Mouse (Mus musculus) heart, embryonic 11.5 days (tissue): ENCODE measurements around the gene Bcl2l15. TPM values are rescaled to one million over a fixed set of nuclear protein-coding genes. Genes with fewer than 3 reads are reported as not detected.
"Not testable (repeated sequence)": the region's sequence is repeated elsewhere in the genome, so short reads cannot be mapped to it uniquely, and the experiment has no call there.

Experiments used
- ATAC-seq: fragments of 200-750 bp; cut with Nextera tagmentation; replicated peaks from 2 replicates; pipeline ENCODE4 v1.8.0; 2017; ENCODE audit warnings: moderate library complexity; ENCODE audit not compliant: insufficient number of reproducible peaks, low FRiP score, low TSS enrichment
- H3K27ac ChIP-seq: fragments of 300-500 bp; sonication (generic); 2 replicates; pipeline ENCODE4 v1.5.1; 2014; ENCODE audit warnings: mild to moderate bottlenecking, low read depth, low read length
- H3K27me3 ChIP-seq: fragments of 300-500 bp; sonication (generic); 2 replicates; pipeline ENCODE4 v1.6.1; 2014; ENCODE audit warnings: mild to moderate bottlenecking, low read length, mixed read lengths; ENCODE audit not compliant: control insufficient read depth, insufficient read depth
- H3K36me3 ChIP-seq: fragments of 300-500 bp; sonication (generic); 2 replicates; pipeline ENCODE4 v1.6.1; 2014; ENCODE audit warnings: mild to moderate bottlenecking, low read length, moderate library complexity, mixed read lengths; ENCODE audit not compliant: control insufficient read depth, insufficient read depth
- H3K4me1 ChIP-seq: fragments of 300-500 bp; sonication (generic); 2 replicates; pipeline ENCODE4 v1.6.1; 2014; ENCODE audit warnings: low read length; ENCODE audit not compliant: control insufficient read depth, insufficient read depth
- H3K4me2 ChIP-seq: fragments of 300-500 bp; sonication (generic); 2 replicates; pipeline ENCODE4 v1.6.1; 2014; ENCODE audit warnings: mild to moderate bottlenecking, moderate library complexity
- H3K4me3 ChIP-seq: fragments of 300-500 bp; sonication (generic); 2 replicates; pipeline ENCODE4 v1.5.1; 2014; ENCODE audit warnings: low read depth, low read length
- H3K9ac ChIP-seq: fragments of 300-500 bp; sonication (generic); 2 replicates; pipeline ENCODE4 v1.6.1; 2014; ENCODE audit warnings: mild to moderate bottlenecking, low read depth, low read length, moderate library complexity
- H3K9me3 ChIP-seq: fragments of 300-500 bp; sonication (generic); replicated peaks from 2 replicates; pipeline ENCODE4 v1.6.1; 2016; ENCODE audit warnings: low read length; ENCODE audit not compliant: control insufficient read depth
- WGBS: fragments of 180-500 bp; shearing (Covaris S2); extraction: QIAGEN DNeasy Blood & Tissue Kit; methylation state at CpG from one replicate; pipeline ENCODE4 v1.1.7; 2014; ENCODE audit not compliant: insufficient replicate concordance; 5-methylcytosine and 5-hydroxymethylcytosine counted together
- polyA plus RNA-seq: library from polyadenylated mRNA; unstranded; fragments of >200 nt; fragmentation: Nextera tagmentation; extraction: Ambion mirVana; gene quantifications from 2 replicates; pipeline ENCODE4 v1.2.1, GENCODE M21; 2014

Gene Bcl2l15
- polyA plus RNA-seq, 1 experiment from 2014 or later = 0.36 TPM

DNA sequence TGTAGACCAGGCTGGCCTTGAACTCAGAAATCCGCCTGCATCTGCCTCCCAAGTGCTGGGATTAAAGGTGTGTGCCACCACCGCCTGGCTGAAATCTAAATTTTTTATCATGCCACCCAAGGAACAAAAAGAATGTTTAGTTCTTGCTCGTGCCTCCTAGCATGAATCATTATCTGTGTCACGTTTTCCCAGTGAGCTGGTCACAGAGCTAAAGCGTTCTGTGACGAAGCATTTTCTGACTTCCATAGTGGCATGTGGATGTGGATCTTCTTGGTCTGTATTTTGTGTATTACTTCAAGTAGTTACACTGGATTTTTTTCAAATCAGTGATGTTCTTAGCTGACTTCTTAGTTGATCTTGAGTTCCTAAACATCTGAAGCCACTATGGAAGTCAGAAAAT, 21.4 kb upstream of the Bcl2l15 start:
- peaks cover 3% of the 10 kb centered on the region; the same call in 1 of the 2 replicates for H3K4me1 ChIP-seq
- no peak for ATAC-seq
- H3K9ac ChIP-seq = no peak overlapping the region
- H3K36me3 ChIP-seq = peaks cover 6% of the 10 kb centered on the region; the same call in 1 of the 2 replicates
- WGBS = 86% methylated on average over 6 of the region's 6 CpGs
- no peaks in the 10 kb centered on the region for H3K27me3 ChIP-seq
- no peak overlapping the region for H3K27ac ChIP-seq
- H3K4me3 ChIP-seq = no peak overlapping the region
- H3K9me3 ChIP-seq = no peaks in the 10 kb centered on the region
- H3K4me2 ChIP-seq = peak overlapping the region; percentile 11; the same call in 1 of the 2 replicates

DNA sequence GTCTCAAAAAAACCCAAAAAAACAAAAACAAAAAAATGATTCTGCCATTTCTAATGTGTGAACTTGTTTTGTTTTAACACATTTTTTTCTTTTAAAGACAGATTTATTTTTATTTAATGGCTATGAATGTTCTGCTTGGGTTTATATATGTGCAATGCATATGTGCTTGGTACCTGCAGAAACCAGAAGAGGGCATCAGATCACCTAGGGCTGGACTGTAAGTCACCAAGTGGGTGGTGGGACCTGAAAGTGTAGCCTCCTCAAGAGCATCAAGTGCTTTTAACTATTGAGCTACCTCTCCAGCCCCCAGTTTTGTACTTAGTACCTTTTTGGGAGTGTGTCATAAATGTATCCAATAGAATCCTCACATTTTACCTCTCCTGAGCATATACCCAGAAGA, 4.9 kb upstream of the Bcl2l15 start:
- no peak for ATAC-seq

DNA sequence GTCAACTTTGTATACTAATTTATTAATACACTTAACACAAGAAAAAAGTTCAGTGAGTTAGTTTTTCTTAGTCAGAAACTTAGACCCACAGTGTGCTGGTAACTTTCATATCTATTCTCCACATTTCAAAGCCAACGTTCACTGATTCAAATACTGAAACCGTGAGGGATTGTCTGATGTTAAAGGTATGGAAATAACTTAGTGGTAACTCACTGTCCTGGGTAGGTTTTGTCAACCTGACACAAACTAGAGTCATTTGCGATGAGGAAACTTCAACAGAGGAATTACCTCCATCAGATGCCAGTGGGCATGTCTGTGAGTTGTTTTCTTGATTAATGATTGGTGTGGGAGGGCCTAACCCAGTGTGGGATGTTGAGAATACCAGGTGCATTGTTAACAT, 3.4 kb upstream of the Bcl2l15 start:
- no peak overlapping the region for H3K9ac ChIP-seq
- no peaks in the 10 kb centered on the region for H3K9me3 ChIP-seq
- H3K27me3 ChIP-seq = no peaks in the 10 kb centered on the region
- H3K27ac ChIP-seq = no peak overlapping the region
- ATAC-seq = no peak
- H3K4me1 ChIP-seq = peaks cover 4% of the 10 kb centered on the region; the same call in 1 of the 2 replicates
- no peak overlapping the region for H3K4me2 ChIP-seq
- H3K36me3 ChIP-seq = no peaks in the 10 kb centered on the region
- WGBS = 83% methylated on average over 3 of the region's 3 CpGs
- H3K4me3 ChIP-seq = no peak overlapping the region

More for the DNA sequence above, 4.9 kb upstream of the Bcl2l15 start:
- no peak overlapping the region for H3K4me2 ChIP-seq
- no peaks in the 10 kb centered on the region for H3K36me3 ChIP-seq
- no peak overlapping the region for H3K27ac ChIP-seq
- H3K4me3 ChIP-seq = no peak overlapping the region
- peaks cover 3% of the 10 kb centered on the region; the same call in 1 of the 2 replicates for H3K4me1 ChIP-seq
- H3K9ac ChIP-seq = no peak overlapping the region
- no peaks in the 10 kb centered on the region for H3K9me3 ChIP-seq
- H3K27me3 ChIP-seq = no peaks in the 10 kb centered on the region

DNA sequence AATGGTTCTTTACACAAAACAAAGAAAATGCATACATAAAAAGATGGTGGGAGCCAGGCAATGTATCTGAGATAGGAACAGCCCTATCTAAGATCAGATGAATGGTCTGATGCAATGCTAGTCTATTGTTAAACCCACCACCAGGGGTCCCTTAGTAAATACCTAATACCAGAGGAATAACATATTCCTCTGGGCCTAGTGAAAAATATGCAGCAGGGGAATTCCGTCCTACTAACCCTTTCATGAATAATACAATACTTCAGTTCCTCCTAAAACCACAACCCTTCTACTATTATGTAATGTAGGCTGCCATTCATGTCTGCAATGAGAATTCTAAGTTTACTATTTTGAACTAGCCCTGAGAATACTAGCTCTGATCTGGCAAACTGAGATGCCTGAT, 1.7 kb upstream of the Bcl2l15 start:
- H3K9ac ChIP-seq, H3K9me3 ChIP-seq, H3K4me1 ChIP-seq, H3K36me3 ChIP-seq, H3K4me3 ChIP-seq, H3K27me3 ChIP-seq, ATAC-seq, H3K4me2 ChIP-seq: not testable (repeated sequence)
- peak overlapping the region; percentile 3; the same call in 1 of the 2 replicates for H3K27ac ChIP-seq
- 71% methylated on average over 1 of the region's 1 CpGs for WGBS

DNA sequence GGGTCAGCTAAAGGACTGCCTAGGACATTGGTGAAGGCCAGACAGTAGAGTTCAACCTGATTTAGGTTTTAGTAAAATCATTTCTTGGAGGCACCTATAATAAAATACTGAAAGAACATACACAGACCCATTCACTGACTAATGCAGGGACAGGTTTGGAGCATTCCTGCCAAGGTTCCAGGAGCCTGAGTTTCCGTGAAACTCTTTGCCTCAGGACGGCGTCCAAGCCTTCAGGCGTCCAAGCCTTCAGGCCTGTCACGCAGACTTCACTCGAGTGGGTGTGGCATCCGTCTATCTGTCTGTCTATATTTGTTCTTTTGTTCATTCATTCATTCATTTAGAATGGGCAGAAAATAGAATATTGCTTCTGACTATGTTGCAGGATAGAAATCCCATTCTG, 1.3 kb upstream of the Bcl2l15 start:
- 64% methylated on average over 7 of the region's 7 CpGs for WGBS
- no peak for ATAC-seq
- no peak overlapping the region for H3K9ac ChIP-seq
- H3K36me3 ChIP-seq = no peaks in the 10 kb centered on the region
- H3K9me3 ChIP-seq = no peaks in the 10 kb centered on the region
- no peaks in the 10 kb centered on the region for H3K27me3 ChIP-seq
- no peak overlapping the region for H3K4me2 ChIP-seq
- peak overlapping the region; percentile 3; the same call in 1 of the 2 replicates for H3K27ac ChIP-seq
- peaks cover 4% of the 10 kb centered on the region; the same call in 1 of the 2 replicates for H3K4me1 ChIP-seq
- H3K4me3 ChIP-seq = no peak overlapping the region

DNA sequence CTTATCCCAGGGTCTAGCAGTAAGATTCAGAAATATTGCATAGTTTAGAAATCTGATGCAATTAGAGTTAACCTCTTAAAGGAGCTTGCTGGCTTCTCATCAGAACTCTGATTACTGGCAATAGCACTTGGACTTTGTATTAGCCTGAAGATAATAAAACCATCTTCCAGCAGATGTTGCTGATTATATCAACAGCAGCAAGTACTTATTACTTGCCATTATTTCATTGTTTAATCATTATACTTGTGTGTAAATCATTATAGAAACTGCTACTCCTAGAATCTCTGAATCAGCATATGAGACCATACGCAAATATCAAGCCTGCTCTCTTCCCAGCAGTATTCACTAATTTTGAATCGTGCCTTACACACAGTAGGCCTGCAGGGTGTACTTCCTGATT, 1.6 kb downstream of the Bcl2l15 start:
- no peaks in the 10 kb centered on the region for H3K9me3 ChIP-seq
- H3K4me2 ChIP-seq = no peak overlapping the region
- ATAC-seq = no peak
- H3K27me3 ChIP-seq = no peaks in the 10 kb centered on the region
- no peaks in the 10 kb centered on the region for H3K36me3 ChIP-seq
- no peak overlapping the region for H3K9ac ChIP-seq
- peaks cover 4% of the 10 kb centered on the region; the same call in 1 of the 2 replicates for H3K4me1 ChIP-seq
- WGBS = 87% methylated on average over 2 of the region's 2 CpGs
- no peak overlapping the region for H3K4me3 ChIP-seq
- no peak overlapping the region for H3K27ac ChIP-seq

DNA sequence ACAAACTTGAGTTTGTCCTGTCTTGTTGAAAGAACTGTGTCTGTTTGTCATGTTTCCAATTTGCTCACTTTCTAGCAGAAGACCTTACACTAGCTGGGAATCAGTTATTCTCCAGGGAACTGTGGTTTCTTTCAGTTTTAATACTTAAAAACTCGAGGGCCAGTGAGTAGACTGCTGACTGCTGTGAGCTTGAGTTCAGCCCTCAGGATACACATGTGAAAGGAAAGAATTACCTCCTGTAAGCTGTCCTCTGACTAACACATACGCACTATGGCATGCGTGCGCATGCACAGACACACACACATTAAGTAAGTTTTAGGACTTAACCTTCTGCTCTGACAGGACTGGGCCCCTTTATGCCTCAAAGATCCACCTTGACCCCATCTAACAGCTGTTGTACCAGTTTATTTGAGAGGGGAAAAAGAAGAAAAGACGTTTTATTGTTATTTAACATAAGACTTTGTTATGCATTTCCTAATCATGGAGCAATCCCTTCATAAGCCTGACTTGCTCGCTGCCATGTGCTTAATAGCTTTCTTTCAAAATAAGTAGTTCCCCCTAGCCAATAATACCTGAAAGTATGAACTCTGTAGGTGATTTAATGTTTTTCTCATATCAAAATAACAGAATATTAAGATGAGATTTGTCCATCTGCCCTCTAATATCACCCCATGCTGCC, 3.0 kb downstream of the Bcl2l15 start:
- 80% methylated on average over 6 of the region's 6 CpGs for WGBS
- Histone ChIP-seq H3K36me3 (no peaks in the 10 kb centered on the region), H3K4me1 (peaks cover 4% of the 10 kb centered on the region; the same call in 1 of the 2 replicates), H3K27me3 (no peaks in the 10 kb centered on the region), H3K9ac (no peak overlapping the region), H3K27ac (no peak overlapping the region), H3K4me2 (no peak overlapping the region), H3K9me3 (no peaks in the 10 kb centered on the region), H3K4me3 (no peak overlapping the region)
- no peak for ATAC-seq

DNA sequence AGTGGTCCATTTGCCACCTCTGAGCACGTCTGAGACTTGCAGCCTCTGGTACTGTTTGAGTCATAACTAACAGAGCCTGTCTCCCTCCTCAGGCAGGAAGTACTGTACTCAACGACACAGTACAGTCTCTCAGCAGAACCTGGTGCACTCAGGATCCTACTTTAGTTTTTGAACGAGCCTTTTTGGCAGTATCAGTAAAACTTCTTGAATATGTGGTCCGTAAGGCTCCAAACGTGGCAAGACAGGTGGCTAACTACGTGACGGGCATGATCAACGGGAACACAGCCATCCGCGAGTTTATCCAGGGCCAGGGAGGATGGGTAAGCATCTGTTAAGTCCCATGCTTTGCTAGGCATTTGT, 3.5 kb downstream of the Bcl2l15 start:
- Histone ChIP-seq H3K4me1 (peaks cover 4% of the 10 kb centered on the region; the same call in 1 of the 2 replicates), H3K9me3 (no peaks in the 10 kb centered on the region), H3K27ac (no peak overlapping the region), H3K36me3 (no peaks in the 10 kb centered on the region), H3K4me3 (no peak overlapping the region), H3K27me3 (no peaks in the 10 kb centered on the region), H3K4me2 (no peak overlapping the region), H3K9ac (no peak overlapping the region)
- 78% methylated on average over 10 of the region's 10 CpGs for WGBS
- no peak for ATAC-seq

DNA sequence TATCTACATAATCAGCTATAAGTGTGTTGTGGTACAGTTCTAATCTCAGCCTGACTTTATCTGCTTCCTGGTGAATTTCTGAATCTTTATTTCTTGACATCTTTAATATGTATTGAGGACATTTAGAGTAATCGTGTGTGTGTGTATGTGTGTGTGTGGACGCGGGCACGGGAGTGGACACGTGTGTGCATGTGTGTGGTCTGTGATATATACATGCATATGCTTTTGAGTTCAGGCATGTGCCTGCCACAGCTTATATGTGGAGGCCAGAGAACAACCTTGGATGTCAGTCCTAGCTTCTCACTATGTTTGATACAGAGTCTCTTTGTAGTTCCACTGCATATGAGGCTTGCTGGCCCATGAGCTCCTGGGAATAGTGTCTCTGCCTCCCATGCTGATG, 4.1 kb downstream of the Bcl2l15 start:
- WGBS = 96% methylated on average over 5 of the region's 5 CpGs
- Histone ChIP-seq H3K27me3 (no peaks in the 10 kb centered on the region), H3K4me3 (no peak overlapping the region), H3K4me2 (no peak overlapping the region), H3K27ac (no peak overlapping the region), H3K9ac (no peak overlapping the region), H3K9me3 (no peaks in the 10 kb centered on the region), H3K4me1 (peaks cover 4% of the 10 kb centered on the region; the same call in 1 of the 2 replicates), H3K36me3 (no peaks in the 10 kb centered on the region)
- no peak for ATAC-seq
